Mouse (Mus musculus) cerebellum, adult 18-20 months (tissue): ENCODE measurements at regions not wholly inside any gene's neighbourhood (a gene's known extent, or its start where the extent isn't known, plus 50 kb on each side); places are given as distances from the start of the nearest gene placed in this dataset.

Experiments used
- DNase-seq, 2 experiments: peaks; one replicate each; pipeline ENCODE4 v3.0.0; 2021

DNA sequence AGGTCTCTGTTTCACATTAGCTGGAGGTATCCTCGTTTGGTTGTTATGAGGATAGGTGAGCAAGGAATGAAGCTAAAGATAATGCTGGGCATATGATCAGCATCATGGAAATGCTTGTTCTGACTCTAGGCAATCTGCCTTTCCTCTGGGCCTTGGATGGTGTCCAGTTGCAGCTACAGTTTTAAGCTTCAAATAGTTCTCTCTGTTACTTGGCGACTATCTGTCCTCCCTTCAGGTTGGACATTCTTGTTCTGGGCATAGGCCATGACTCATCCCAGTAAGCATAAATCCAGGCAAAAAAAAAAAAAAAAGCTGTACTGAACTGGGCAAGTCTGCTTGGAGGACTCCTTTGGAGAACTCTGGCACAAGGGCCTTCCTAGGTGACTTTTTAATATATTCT is 776.9 kb downstream of the Kcnma1 start:
- no peak for DNase-seq

DNA sequence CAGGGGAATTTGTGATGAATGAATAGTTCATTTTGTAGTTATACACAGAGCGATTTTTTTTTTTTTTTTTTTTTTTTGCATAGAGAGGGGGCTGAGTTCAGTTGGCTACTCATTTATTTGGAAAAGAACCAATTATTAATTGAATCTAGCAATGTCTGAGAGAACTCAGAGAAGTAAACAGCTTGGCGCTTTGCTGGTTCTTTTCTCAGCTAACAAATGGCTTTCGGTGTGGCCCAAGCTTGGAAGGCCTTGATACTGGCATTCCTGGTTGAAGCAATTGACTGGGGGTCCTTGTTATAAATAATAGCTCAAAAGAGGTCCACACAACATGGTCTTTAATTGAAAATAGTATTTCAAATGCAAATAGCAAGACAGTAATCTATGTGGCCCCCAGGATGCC is 815.6 kb downstream of the Kcnma1 start:
- no peak for DNase-seq

DNA sequence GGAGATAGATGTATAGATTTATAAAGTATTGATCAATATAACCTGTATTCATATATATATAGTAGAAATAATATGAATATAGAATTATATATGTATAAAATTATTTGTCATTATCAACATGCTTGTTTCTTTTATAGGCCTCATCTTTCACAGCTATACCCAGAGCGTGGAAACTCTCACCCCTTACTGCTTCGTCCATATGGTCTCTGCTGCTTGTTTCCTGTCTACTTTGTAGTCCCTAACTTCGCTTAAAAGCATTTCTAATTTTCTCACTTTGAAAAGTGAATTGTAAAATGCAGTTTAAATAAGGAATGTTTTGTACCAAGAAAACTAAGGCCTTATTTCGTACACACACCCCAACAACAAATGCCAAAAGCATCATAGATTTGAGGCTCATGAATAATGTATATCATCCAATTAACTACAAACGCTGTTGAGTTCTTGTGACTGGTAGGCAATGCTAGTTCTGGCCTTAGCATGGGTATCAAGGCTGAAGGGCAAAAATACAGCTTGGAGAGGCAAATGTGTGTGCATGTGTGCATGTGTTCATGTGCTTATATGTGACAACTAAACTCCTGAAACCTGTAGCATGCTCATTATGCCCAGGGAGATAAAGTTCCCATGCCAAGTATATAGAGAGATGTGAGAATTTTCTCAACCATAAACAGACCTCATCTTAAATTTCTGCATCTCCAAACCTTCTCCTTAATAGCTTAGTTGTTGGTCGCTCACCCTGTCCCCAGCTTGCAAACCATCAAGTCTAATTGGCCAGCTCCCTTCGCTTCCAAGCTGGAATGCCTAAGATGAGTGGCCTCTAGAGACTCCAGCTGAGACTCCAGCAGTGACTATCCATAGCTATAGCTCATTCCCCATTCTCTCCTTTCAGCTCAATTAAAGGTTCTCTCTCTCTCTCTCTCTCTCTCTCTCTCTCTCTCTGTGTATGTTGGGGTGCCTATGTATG is 819.4 kb downstream of the Kcnma1 start:
- DNase-seq: no peak

DNA sequence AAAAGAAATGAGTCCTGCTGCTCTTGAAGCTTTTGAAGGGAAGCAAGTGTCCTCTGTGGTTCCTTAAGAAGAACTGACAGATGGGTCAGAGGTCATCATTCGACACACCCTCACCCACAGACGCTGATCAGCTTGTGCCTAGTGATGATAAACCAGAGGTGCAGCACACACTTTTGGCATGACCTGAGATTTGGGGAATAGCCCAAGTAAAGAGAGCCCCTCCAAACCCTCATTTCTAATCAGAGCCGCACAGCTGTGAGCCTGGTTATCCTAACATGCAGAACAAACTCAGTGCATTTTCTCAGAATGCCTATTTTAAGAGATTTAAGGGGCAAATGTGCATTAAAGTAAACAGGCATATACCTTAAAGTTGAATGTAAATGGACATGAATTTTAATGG is 821.7 kb downstream of the Kcnma1 start:
- no peak for DNase-seq

DNA sequence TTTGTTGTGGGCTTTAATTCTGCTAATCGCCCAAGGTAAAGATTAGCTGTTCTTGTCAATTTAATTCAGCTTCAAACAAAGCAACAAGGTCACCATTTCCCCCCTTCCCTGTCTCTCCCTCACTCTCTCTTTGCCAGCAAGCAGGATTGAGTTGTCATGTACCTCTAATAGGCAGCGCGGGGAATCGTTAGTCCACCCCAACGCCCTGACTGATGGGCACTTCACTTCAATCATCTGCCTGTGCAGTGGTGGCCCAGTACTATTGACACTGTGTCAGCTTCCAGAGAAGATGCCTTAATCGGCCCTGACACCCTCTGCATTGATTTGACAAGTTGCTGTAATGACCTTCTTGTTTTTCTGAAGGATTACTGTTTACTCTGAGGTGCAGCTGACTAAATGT is 828.9 kb downstream of the Kcnma1 start:
- no peak for DNase-seq

DNA sequence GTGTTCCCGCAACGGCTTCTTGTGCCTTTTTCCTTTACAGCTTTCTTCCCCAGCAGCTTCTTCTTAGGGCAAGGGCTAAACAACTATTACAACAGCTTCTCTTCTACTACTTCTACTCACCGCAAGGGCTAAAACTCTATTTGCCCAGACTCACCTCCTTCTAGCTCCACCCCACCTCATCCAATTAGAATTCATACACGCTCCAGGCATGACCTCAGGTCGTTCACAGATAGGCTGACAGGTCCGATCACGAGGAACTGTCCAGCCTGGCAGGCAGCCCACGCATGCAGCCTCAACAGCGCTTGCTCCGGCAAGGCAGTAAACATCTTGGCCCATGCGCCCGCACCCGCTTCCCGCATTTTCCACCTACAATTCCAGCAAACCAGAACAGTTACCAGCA is 844.9 kb downstream of the Kcnma1 start:
- no peak for DNase-seq

DNA sequence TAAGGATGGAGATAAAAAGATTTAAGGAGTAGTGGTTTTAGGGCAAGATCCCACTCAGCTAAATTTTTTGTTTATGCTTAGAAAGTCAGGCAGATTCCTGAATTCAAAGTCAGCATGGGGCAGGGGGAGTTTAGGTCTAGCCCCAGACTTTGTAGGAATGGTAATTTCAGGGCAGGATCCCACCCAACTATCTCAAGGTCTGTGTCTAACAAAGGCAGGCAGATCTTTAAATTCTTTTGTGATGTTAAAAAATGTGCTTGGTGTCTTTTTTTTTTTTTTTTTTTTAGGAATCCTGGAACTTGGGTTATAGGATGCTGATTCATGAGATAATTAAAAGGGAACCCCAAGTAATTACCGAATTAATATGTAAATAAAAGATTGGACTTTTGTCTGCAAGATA is 853.7 kb downstream of the Kcnma1 start:
- DNase-seq: no peak

DNA sequence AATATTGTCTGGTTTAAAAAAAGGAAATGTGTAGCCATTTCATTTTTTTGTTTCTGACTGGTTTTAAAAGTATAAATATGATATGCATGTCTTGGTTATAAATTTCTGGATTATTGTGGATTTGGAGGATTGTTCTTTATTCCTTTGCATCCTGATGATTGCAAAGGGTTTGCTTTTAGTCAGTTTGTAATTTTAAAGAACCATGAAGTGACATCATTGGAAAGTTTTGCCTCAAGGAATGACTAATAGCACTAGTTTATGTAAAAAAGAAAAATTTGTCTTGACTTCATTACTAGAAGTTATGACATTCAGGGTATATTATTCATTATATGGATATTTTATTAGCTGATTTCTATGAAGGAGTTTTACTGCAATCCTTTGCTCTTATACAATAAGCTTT is 863.9 kb downstream of the Kcnma1 start:
- DNase-seq: no peak

DNA sequence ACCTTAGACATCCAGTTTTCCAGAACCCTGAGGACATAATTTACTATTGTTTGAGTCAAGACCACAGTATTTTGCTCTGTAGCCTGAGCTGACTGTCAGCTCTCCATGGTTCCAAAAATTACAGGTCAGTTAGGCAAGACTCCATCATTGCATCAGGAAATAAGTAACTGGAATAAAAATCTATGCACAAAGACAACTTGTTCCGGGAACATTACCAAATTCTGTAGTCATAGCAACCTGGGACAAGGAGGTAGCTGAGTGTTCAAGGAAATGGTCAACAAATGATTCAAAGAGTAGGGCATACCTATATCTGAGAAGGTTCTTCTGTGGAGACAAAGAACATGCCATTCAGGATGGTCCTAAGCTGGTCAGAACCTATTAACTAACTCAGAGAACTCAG is 867.3 kb downstream of the Kcnma1 start:
- DNase-seq: no peak

DNA sequence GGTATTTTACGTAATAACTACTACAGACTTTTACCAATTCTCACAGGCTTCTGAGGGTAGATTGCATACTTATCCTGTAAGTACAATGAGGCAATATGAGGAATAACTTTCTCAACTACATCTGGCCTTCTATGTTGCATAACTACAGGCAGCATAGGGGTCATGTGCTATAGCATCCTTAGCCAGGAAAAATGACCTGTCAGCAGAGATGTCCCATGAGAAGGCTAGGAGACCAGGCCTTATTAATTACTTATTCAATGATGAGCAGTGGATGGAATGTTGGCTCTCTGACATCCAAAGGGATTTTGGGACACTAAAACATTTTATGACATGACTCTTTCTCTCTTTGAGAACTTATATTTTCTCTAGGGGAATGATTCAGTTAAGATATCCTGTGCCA is 873.9 kb downstream of the Kcnma1 start:
- no peak for DNase-seq

DNA sequence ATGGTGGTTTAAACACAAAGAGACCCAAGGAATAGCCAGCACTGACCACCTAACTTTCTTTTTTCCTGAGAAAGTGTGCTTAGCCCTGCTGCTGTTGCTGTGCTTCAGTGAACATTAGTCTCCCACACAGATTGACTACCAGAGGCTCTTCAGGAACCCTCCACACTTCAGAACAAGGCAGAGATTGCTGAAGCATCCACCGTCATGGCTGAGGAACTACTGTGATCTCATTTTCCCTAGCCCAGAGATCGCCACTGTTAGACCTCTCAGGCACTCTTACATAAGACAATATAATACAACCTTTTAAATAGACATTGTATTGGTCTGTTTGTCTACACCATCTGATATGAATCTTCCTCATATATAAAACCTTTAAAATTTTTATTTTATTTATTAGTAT is 879.6 kb downstream of the Kcnma1 start:
- no peak for DNase-seq

DNA sequence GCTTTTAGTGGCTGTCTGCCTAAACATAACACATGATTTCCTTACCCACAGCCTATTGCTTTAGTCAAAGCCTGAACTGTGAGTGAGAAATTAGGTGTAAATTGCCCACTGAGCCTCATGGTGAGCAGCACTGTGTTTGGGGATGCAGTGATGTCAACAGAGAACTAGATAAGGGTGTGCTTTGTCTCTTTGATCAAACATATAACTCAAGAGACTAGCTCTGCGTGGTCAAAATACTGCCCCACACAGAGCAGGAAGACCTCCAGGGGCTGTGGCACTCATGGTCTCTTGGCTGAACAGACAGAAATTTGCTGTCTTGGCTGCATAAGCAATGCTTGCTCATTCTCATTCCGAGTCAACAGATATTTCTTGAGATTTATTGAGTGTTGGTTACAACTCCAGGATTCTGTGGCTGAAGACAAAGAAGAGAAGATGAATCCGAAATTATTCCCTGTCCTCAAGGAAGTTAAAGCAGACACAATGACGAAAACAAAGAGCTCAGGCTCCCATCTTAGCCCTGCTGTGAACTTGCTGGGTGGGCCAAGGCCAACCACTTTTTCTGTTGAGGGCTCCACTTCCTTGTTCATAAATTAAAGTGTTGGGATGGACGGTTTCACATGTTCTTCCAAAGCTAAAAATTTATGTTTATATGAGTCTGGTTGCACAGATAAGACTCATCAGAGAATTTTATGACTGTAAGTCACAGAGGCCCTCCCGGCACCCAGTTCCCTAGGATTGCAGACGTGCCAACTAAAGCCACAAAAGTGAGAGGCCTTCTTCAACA is 882.4 kb downstream of the Kcnma1 start:
- no peak for DNase-seq

DNA sequence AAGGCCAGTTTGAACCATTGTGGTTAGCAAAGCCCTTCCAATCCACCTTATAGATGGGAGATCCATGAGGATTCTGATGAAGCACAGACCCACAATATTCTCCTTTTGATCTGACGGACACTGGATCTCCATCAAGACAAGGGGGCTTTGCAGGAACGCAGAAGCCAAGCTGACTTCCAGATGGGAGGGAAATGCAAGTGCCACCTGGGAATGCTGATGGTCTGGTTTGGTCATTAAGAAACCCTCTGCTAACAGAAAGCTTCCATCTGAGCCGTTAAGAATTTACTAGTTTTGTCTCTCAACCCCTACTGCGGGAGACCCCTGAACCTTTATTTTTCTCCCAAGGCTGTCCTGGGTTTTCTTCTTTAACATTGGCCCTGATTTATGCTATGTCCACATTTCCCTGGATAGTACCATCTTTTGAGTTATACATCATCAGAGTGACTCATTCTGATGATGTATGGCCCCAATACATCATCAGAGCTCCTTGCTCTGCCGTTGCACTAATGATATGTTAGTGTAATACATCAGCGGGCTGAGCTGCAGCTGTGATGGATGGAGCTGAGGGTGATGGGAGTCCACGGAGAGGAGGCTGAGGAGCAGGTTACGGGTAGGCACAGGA is 898.3 kb downstream of the Kcnma1 start:
- no peak for DNase-seq

DNA sequence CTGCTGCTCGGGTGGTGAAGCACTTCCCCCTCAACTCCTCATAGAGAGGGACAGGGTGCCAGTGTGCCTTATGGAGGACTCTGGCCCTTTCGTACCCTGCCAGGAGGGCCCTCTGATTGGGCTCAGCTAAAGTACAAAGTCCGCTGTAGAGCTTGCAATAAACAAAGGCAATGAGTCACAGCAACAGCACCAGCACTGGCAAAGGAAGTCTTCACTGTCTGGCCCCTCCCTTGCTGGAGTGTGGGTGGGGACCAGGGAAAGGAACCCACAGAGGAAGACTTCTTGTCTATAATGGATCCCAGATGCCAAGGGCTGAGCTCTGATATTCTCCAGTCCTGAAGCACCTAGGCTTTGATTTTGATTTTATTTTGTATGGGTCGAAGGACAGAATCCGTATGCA is 899.4 kb downstream of the Kcnma1 start:
- DNase-seq: no peak

DNA sequence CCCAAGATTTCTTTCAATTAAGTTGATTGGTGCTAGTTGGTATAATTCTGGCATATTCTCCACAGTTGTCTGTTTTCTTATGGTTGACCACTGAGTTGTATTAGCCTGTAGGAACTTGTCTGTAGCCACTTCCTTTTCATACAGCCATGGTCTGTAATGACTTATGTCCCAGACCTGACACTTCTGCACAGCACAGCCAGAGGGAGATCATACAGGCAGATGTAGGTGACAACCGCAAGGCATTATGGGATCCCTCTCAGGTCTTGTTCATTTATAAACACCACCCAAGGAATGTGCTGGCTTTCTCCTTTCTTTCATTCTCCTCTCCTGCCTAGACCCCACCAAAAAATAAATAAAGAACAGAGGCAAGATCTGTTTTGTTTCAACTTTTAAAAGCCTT is 899.8 kb downstream of the Kcnma1 start:
- DNase-seq: no peak

DNA sequence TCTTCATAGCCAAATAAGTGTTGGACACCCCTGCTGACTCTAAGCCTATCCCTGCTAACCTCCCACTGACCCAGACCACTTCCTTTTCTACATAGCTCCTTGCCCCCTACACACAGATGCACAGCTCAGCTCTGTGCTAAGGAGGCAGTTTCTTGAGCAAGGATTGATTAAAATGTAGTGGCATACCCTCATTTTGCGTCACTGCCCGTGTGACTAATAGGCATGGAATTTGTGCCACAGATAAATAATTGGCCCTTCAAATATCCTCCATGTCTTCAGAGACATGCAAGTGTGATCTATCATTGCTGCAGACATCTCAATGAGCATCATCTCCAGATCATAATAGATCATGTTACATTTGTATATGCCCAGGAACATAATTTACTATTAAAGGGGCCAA is 901.9 kb downstream of the Kcnma1 start:
- no peak for DNase-seq

DNA sequence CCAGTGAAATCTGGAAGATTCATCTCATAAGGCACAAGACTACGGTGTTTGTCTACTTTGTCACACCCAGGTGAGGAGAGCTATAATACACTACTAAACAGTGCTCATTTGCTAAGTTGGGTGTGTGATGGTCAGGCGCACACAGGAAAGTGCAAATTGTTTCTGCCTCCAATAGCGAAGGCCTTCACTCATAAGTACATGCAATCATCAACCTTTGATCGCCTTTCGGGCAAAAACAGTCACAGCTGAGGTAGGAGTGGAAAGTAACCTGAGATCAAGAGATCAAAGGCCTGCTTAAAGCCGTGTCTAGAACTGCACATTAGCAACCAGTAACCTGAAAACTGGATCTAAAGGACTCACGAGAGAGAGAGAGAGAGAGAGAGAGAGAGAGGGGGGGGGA is 905.7 kb downstream of the Kcnma1 start:
- DNase-seq: no peak

DNA sequence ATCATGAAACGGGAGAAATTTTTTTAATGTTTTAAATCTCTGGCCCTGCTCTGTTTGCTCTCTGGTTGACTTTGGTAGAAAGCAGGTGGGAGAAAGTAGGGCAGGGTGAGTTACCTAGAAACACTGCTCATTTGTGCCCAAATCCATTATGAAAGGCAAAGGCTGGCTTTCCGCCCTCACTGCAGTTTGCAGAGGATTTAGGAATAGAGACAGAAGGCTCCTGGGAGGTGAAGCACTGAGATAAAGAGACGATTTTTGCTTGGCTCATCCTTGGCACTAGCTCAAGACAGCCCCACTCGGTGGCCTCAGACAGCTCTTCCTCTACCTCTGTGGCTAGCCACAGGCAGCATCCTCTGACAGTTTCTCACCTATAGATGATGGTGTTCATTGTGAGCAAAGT is 906.8 kb downstream of the Kcnma1 start:
- DNase-seq: peak; percentile 40 to 45
